Mouse (Mus musculus): ENCODE results near the gene Gm10964.

- TF ChIP-seq CTCF (IDR thresholded peaks at IDR 0.05; ENCODE audit: low read depth, low read length) (no peak), POLR2A (IDR thresholded peaks at IDR 0.05; ENCODE audit: insufficient read depth, low read length) (no peak), EP300 (IDR thresholded peaks at IDR 0.05; ENCODE audit: insufficient read depth, low read depth, low read length) (no peak)
Observed at GRCm38 (mm10) chr3:103690506-103690905, 48.7 kb upstream of the Gm10964 start.

Measured in ES-Bruce4 (cell line).